Mouse (Mus musculus) embryonic fibroblast, embryonic 13.5 days (primary cell): Measurements from ENCODE around the gene Sdk1. TPM values are rescaled to one million over a fixed set of nuclear protein-coding genes. Genes with fewer than 3 reads are reported as not detected.
"Not testable (repeated sequence)": the region's sequence is repeated elsewhere in the genome, so short reads cannot be mapped to it uniquely, and the experiment has no call there.

ENCODE experiments used
- H3K27ac ChIP-seq: 2 replicates; pipeline ENCODE4 v1.5.1; 2012; ENCODE audit warnings: low read length, control low read depth, inconsistent platforms; ENCODE audit not compliant: insufficient read depth
- H3K4me1 ChIP-seq: 2 replicates; pipeline ENCODE4 v1.6.1; 2011; ENCODE audit warnings: low read length; ENCODE audit not compliant: control insufficient read depth, insufficient read depth
- H3K4me3 ChIP-seq: 2 replicates; pipeline ENCODE4 v1.5.1; 2011; ENCODE audit warnings: mild to moderate bottlenecking, control low read depth, low read length; ENCODE audit not compliant: insufficient read depth
- CTCF ChIP-seq: IDR thresholded peaks from 2 replicates; pipeline ENCODE4 v1.5.1; 2011; ENCODE audit warnings: mild to moderate bottlenecking, control low read depth, low read length, moderate library complexity, borderline replicate concordance; ENCODE audit not compliant: insufficient read depth
- POLR2A ChIP-seq: IDR thresholded peaks from 2 replicates; pipeline ENCODE4 v1.6.1; 2011; ENCODE audit warnings: low read depth, mild to moderate bottlenecking, control low read depth, low read length, moderate library complexity
- polyA plus RNA-seq: library from polyadenylated mRNA; stranded (reverse); fragments of >200 nt; gene quantifications from 2 replicates; pipeline ENCODE4 v1.2.4, GENCODE M21; 2011; ENCODE audit warnings: low read depth; ENCODE audit not compliant: missing spikeins, insufficient read length

Sdk1 gene
- polyA plus RNA-seq, 1 experiment, result 6.7 TPM

- Histone ChIP-seq H3K4me3 (no peak overlapping the region), H3K27ac (no peak overlapping the region), H3K4me1 (no peaks in the 10 kb centered on the region)
- TF ChIP-seq POLR2A, result no peak
- TF ChIP-seq CTCF, result no peak
Measured at GRCm38 (mm10) chr5:141570442-141570841, 329.2 kb downstream of the Sdk1 start.

- TF ChIP-seq POLR2A (no peak), CTCF (no peak)
- H3K4me1 ChIP-seq, result no peaks in the 10 kb centered on the region
- H3K27ac ChIP-seq, result no peak overlapping the region
- no peak overlapping the region for H3K4me3 ChIP-seq
Measured at GRCm38 (mm10) chr5:141574263-141574662, 333.0 kb downstream of the Sdk1 start.

- TF ChIP-seq CTCF (no peak), POLR2A (no peak)
- H3K4me1 ChIP-seq, result no peaks in the 10 kb centered on the region
- no peak overlapping the region for H3K4me3 ChIP-seq
- no peak overlapping the region for H3K27ac ChIP-seq
Measured at GRCm38 (mm10) chr5:141591246-141591645, 350.0 kb downstream of the Sdk1 start.

GRCm38 (mm10) chr5:141612721-141613120 lies 371.4 kb downstream of the Sdk1 start:
- no peaks in the 10 kb centered on the region; the same call in 1 of the 2 replicates for H3K4me1 ChIP-seq
- no peak for TF ChIP-seq CTCF
- TF ChIP-seq POLR2A, result no peak
- no peak overlapping the region for H3K4me3 ChIP-seq
- H3K27ac ChIP-seq, result no peak overlapping the region

GRCm38 (mm10) chr5:141615763-141616162 lies 374.5 kb downstream of the Sdk1 start:
- Histone ChIP-seq H3K4me1 (no peaks in the 10 kb centered on the region; the same call in 1 of the 2 replicates), H3K27ac (no peak overlapping the region), H3K4me3 (no peak overlapping the region)
- TF ChIP-seq CTCF, result no peak
- TF ChIP-seq POLR2A, result no peak

- Histone ChIP-seq H3K4me3 (no peak overlapping the region), H3K27ac (no peak overlapping the region), H3K4me1 (no peaks in the 10 kb centered on the region; the same call in 1 of the 2 replicates)
- no peak for TF ChIP-seq CTCF
- no peak for TF ChIP-seq POLR2A
Measured at GRCm38 (mm10) chr5:141617660-141618059, 376.4 kb downstream of the Sdk1 start.

- no peak overlapping the region for H3K27ac ChIP-seq
- no peak for TF ChIP-seq POLR2A
- no peak for TF ChIP-seq CTCF
- H3K4me1 ChIP-seq, result no peaks in the 10 kb centered on the region
- H3K4me3 ChIP-seq, result no peak overlapping the region
Measured at GRCm38 (mm10) chr5:141625401-141625800, 384.1 kb downstream of the Sdk1 start.

GRCm38 (mm10) chr5:141631641-141632040 lies 390.4 kb downstream of the Sdk1 start:
- H3K27ac ChIP-seq, result no peak overlapping the region
- TF ChIP-seq CTCF (no peak), POLR2A (no peak)
- no peak overlapping the region for H3K4me3 ChIP-seq
- H3K4me1 ChIP-seq, result no peaks in the 10 kb centered on the region

GRCm38 (mm10) chr5:141633271-141633670 lies 392.0 kb downstream of the Sdk1 start:
- Histone ChIP-seq H3K4me1 (no peaks in the 10 kb centered on the region), H3K4me3 (no peak overlapping the region), H3K27ac (no peak overlapping the region)
- TF ChIP-seq POLR2A (no peak), CTCF (no peak)

GRCm38 (mm10) chr5:141636406-141636805 lies 395.1 kb downstream of the Sdk1 start:
- H3K27ac ChIP-seq, result no peak overlapping the region
- no peak for TF ChIP-seq POLR2A
- TF ChIP-seq CTCF, result no peak
- H3K4me3 ChIP-seq, result no peak overlapping the region
- H3K4me1 ChIP-seq, result no peaks in the 10 kb centered on the region

GRCm38 (mm10) chr5:141637054-141637453 lies 395.8 kb downstream of the Sdk1 start:
- not testable (repeated sequence) for H3K4me3 ChIP-seq, H3K4me1 ChIP-seq, H3K27ac ChIP-seq

GRCm38 (mm10) chr5:141645671-141646070 lies 404.4 kb downstream of the Sdk1 start:
- H3K4me1 ChIP-seq, result no peaks in the 10 kb centered on the region
- no peak for TF ChIP-seq CTCF
- TF ChIP-seq POLR2A, result no peak
- H3K4me3 ChIP-seq, result no peak overlapping the region
- H3K27ac ChIP-seq, result no peak overlapping the region
